Mouse (Mus musculus) adrenal gland, adult 8-10 months (tissue): ENCODE results near the gene Ppp4r2. TPM values are rescaled to one million over a fixed set of nuclear protein-coding genes. Genes with fewer than 3 reads are reported as not detected.

ENCODE experiments used
- DNase-seq: peaks from one replicate; pipeline ENCODE4 v3.0.0; 2022
- total RNA-seq, 4 experiments: library from RNA; stranded (reverse); gene quantifications; 2 replicates each; pipeline ENCODE4 v1.2.4; 2022

Ppp4r2 gene
- total RNA-seq, 4 experiments from 2014 or later: 68.9 to 80.1 (median 73.1) TPM

DNA sequence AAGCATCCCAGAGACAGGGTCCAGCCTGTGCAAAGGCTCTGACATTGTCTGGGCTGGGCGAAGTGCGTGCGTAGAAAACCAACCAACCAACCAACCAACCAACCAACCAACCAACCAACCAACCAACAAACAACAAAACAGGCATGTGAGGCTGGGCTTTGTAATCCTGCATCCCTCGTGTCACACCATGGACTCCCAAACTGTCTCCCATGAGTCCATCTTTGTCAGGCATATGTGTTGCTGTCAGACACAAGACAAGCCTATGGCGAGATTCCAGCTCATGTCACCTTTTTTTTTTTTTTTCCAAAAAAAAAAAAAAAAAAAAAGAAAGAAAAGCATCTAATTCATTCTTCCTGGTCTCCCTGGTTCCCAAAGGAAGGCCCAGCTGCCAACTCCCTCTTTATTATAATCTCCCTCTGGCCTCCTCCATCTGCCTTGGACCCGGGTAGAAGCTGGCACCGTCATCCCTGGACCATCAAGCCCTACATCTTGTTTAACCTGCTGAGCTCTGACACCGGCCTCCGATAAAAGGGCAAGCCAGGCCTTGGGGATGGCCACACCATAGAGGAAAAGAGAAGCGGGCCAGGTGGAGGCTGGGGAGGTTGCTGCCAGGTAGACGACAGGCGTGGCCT lies 51.3 kb downstream of the Ppp4r2 start:
- DNase-seq: no peak

- no peak for DNase-seq
Measured at GRCm38 (mm10) chr6:100885376-100885775, 52.0 kb downstream of the Ppp4r2 start.

DNA sequence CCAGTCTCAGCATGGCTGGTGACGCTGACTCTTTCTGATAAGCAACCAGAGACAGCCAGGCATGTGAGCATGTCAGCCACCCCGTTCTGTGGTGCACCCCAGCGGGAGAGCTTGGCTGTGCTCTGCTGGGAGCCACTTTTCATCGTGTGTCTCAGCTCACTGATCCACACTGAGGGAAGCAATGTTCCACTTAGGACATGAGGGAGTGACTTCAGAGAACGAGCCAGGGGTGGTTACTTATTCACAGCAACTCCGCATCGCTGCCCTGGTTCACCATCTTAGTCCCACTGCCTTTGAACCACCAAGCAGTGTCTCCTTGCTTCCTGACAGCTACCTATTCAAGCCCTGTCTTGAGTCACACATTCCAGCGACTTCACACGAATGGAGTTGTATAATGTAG lies 53.6 kb downstream of the Ppp4r2 start:
- no peak for DNase-seq

GRCm38 (mm10) chr6:100889340-100889739 lies 55.9 kb downstream of the Ppp4r2 start:
- no peak for DNase-seq

- DNase-seq: no peak
Measured at GRCm38 (mm10) chr6:100892489-100892888, 59.1 kb downstream of the Ppp4r2 start.

GRCm38 (mm10) chr6:100893073-100893472 lies 59.7 kb downstream of the Ppp4r2 start:
- no peak for DNase-seq

DNA sequence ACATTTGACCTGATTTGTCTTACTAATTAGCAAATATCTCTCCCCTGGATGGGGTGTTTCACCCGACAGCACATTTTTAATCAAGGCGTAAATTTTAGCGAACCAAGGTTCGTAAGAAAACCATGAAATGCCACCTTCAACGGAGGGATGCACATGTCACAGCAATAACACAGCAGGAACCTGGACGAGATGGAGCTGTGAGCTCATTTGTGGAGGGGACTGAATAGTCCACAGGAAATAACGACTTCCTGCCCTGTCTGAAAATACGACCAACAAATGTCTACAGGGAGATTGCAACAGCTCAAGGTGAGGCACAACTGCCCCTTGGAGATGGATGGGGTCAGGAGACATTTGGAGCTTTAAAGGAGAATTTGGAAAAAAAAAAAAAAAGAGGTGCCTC lies 61.8 kb downstream of the Ppp4r2 start:
- DNase-seq: no peak

GRCm38 (mm10) chr6:100896883-100897282 lies 63.5 kb downstream of the Ppp4r2 start:
- DNase-seq: no peak

GRCm38 (mm10) chr6:100904463-100904862 lies 71.0 kb downstream of the Ppp4r2 start:
- DNase-seq: no peak

GRCm38 (mm10) chr6:100910136-100910675 lies 76.8 kb downstream of the Ppp4r2 start:
- no peak for DNase-seq

Other genes starting within 250 kb of the Ppp4r2 start
- 10 to 100 TPM; 10.6 to 16.3 (median 13.1) TPM for gene Shq1, start 162.5 kb upstream of the Ppp4r2 start, total RNA-seq
- gene Gxylt2, start 128.9 kb upstream of the Ppp4r2 start, total RNA-seq: under 1 TPM; 0.18 to 0.90 (median 0.61) TPM